Mouse (Mus musculus) kidney, adult 9 months (tissue): ENCODE data around the gene Narfl.
"Not testable (repeated sequence)": the region's sequence is repeated elsewhere in the genome, so short reads cannot be mapped to it uniquely, and the experiment has no call there.

ENCODE experiments used
- DNase-seq: peaks from one replicate; pipeline ENCODE4 v3.0.0; 2022

Narfl gene

DNA sequence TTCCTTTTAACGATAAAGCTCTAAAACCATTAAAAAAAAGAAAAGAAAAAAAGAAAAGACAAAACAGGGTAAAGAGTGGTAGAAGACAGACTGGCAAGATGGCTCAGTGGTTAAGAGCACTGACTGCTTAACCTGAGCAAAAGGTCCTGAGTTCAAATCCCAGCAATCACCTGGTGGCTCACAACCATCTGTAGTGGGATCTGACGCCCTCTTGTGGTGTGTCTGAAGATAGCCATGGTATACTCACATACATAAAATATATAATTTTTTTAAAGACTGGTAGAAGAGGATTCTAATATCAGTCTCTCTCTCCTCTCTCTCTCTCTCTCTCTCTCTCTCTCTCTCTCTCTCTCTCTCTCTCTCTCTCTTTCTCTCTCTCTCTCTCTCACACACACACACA lies 33.9 kb downstream of the Narfl start:
- DNase-seq = not testable (repeated sequence)

- DNase-seq = no peak
These were observed 34.5 kb downstream of the Narfl start for GRCm38 (mm10) chr17:25808028-25808427.

DNA sequence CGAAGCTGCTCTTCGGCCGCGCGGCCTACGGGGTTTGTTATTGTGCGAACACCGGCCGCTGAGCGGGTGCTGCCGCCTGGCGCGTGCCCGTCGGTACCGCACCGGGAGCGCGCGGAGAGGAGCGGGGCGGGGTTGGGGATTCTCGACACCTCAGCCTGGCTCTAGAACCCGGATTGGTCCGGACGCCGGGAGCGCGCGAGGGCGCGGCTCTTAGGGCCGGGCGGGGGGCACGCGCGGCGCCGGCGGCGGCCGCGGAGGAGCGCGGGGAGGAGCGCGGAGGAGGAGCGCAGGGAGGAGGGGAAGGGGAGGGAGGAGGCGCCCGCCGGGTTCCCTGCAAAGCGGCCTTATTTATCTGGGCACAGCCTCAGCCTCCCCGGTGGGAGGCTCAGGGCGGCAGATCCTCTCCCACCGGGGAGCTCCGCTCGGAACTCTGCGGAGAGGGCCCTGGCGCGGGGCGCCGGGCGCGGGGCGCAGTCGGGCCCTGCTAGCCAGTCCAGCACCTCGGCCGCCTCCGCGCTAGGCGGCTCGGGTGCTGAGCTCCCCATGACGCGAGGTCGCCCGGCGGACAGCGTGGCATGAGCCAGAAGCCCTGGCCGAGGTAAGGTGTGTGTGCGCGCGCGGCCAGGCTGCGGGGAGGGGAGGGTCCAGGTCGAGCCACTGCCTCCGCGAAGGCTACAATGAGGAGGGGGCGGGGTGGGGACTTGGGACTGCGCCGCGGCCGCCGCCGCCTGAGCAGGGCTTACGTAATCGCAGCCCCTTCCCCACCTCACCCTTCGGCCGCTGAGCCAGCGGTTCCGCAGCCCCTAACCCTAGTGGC lies 35.4 kb downstream of the Narfl start, which contains the start of gene Fbxl16:
Gene Fbxl16, plus strand, starts transcription at position 297 of the 817 bp plus-strand sequence.
- DNase-seq = peak; percentile 64

DNA sequence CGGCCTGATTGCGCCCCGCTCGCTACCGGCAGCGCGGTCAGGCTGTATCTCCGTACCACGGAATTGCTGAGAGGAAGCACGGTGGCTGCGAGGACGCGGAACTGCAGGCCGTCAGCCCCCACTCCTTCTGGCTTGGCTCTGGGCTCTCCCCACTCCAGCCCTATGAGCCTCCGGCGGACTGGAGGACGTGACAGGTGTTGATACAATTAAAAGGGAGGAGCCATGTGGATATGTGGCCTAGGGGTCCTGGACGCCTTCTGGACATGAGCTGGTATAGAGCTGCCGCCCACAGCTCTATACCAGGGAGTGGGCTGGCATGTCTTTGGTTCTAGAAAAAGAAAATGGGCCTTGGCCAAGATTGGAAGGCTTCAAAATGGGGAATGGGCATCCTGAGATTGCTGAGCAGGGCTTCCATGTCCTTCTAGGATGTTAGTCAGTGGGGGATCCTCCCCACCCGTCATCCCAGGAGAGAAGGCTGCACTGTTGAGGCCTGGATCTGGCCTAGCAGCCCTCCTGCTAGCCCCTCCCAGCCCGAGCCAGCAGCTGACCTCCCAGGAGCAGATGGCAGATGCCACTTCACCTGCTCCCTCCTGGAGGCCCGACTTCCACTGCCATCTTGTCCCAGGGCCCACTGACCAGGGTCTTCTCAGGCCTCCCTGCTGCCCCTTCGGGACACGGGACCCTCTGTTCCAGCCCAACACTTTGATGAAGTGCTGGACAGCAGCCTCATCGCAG lies 36.2 kb downstream of the Narfl start:
- DNase-seq = no peak

GRCm38 (mm10) chr17:25810890-25811289 lies 37.3 kb downstream of the Narfl start:
- DNase-seq = no peak

GRCm38 (mm10) chr17:25813471-25813870 lies 39.9 kb downstream of the Narfl start:
- peak; percentile 85 for DNase-seq

DNA sequence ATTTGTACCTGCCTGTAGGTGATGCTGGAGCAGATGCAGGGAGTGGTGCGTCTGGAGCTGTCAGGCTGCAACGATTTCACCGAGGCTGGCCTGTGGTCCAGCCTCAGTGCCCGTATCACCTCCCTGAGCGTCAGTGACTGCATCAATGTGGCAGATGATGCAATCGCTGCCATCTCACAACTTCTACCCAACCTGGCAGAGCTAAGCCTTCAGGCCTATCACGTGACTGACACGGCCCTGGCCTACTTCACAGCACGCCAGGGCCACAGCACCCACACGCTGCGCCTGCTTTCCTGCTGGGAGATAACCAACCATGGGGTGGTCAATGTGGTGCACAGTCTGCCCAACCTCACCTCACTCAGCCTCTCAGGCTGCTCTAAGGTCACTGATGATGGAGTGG lies 44.1 kb downstream of the Narfl start:
- no peak for DNase-seq

DNA sequence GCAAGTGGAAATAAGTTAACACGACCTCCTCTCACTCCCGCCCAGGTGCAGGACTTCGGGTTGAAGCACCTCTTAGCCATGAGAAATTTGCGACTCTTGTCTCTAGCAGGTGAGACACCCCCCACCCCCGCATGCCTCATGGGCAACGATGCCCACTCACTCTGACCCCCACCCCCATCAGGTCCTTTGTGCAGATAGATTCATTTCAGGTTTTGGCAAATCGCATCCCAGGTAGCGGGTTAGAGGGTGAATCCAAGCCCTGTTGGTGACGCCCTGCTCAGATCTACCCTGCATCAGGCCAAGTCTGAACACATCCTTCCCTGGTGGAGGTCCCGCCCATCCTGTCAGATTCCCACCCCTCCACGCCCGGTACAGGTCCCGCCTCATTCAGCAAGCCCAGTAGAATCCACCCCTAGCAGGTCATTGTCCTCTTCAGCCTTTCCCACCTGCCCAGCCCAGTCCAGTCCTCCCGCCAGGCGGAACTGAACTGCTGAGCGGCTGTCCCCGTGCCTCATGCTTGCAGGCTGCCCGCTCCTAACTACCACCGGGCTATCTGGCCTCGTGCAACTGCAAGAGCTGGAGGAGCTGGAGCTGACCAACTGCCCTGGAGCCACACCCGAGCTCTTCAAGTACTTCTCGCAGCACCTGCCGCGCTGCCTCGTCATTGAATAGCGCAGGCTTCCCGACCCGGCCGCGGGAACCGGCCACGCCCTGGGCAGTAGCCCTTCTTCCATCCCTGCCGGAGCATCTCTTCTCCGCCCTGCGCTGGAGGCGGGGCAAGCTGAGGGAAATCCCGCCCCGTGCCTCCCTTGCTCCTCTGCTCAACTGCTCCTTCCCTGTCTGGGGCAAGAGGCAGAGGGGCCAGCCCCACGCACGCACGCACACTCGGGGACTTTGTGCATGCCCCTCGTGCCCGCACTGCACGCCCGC lies 45.5 kb downstream of the Narfl start:
- no peak for DNase-seq

GRCm38 (mm10) chr17:25823452-25823851 lies 49.9 kb downstream of the Narfl start, which contains the start of gene Wdr24:
TSS of gene Wdr24 (plus strand) at chr17:25823627.
- peak; percentile 86 for DNase-seq

- no peak for DNase-seq
These were observed 51.0 kb downstream of the Narfl start for GRCm38 (mm10) chr17:25824362-25825142.

- no peak for DNase-seq
These were observed 51.7 kb downstream of the Narfl start for GRCm38 (mm10) chr17:25825311-25825710.

DNA sequence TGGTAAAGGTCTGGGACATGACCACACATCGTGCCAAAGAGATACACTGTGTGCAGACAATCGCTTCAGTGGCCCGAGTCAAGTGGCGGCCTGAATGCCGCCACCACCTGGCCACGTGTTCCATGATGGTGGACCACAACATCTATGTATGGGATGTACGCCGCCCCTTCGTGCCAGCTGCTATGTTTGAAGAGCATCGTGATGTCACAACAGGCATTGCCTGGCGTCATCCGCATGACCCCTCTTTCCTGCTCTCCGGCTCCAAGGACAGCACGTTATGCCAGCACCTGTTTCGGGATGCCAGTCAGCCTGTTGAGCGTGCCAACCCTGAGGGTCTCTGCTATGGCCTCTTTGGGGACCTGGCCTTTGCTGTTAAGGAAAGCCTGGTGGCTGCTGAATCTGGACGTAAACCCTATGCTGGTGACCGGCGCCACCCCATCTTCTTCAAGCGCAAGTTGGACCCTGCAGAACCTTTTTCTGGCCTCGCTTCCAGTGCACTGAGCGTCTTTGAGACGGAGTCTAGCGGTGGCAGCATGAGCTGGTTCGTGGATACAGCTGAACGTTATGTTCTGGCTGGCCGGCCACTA lies 52.5 kb downstream of the Narfl start:
- no peak for DNase-seq

DNA sequence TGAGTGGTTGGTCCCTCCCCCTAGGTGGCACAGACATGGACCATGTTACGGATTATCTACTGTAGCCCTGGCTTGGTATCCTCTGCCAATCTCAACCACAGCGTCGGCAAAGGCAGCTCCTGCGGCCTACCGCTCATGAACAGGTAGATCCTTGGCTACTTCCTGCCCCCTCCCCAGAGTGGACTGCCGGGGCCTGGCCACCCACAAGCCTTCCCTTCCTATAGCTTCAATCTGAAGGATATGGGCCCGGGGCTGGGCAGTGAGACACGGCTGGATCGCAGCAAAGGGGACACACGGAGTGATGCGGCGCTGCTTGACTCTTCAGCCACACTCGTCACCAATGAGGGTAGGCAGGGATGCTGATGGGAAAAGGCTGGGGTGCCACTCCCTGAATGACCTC lies 53.4 kb downstream of the Narfl start:
- DNase-seq = no peak

- DNase-seq = no peak
These were observed 54.1 kb downstream of the Narfl start for GRCm38 (mm10) chr17:25827546-25828222.

DNA sequence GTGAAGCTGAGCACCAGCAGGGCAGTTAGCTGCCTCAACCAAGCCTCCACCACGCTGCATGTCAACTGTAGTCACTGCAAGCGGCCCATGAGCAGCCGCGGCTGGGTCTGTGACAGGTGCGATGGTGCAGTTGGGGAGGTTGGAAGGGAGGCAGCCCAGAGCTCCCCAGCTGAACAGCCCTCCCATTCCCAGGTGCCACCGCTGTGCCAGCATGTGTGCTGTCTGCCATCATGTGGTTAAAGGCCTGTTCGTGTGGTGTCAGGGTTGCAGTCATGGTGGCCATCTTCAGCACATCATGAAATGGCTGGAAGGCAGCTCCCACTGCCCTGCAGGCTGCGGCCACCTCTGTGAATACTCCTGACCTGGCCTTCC lies 54.6 kb downstream of the Narfl start:
- no peak for DNase-seq

DNA sequence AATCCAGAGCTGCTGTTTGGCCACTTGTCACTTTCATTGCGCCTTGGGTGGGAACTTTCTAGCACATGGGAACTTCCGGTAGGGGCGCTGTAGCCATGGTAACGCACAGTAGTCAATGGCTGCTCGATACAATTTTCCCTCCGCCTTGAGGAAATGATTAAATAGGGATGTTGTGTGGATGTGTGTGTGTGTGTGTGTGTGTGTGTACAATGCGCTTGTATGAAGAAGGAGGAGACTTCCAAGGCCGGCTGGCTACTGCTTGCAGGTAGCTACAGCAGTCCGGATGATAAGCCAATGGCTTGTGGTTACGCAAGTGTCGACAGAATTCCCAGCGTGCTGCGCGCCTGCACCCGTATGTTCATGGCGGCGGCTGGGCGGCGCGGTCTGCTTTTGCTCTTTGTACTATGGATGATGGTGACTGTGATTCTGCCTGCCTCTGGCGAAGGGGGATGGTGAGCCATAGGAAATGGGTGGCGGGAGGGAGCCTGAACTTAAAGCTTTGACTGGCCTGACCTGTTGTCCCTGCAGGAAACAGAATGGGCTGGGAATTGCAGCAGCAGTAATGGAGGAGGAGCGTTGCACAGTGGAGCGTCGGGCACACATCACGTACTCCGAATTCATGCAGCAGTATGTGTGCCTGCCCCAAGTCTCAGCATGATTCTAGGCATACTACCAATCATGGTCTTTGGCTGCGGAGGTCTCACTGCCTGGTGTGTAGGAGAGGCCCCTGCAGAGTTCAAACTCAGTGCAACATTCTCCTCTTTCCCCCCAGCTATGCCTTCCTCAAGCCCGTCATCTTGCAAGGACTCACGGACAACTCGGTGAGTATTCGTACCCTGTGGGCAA lies 55.4 kb downstream of the Narfl start, which contains the start of gene Jmjd8:
Gene Jmjd8, plus strand, starts transcription at position 156 of the 846 bp plus-strand sequence.
- peak; percentile 86 for DNase-seq

- no peak for DNase-seq
These were observed 56.0 kb downstream of the Narfl start for GRCm38 (mm10) chr17:25829558-25830017.

DNA sequence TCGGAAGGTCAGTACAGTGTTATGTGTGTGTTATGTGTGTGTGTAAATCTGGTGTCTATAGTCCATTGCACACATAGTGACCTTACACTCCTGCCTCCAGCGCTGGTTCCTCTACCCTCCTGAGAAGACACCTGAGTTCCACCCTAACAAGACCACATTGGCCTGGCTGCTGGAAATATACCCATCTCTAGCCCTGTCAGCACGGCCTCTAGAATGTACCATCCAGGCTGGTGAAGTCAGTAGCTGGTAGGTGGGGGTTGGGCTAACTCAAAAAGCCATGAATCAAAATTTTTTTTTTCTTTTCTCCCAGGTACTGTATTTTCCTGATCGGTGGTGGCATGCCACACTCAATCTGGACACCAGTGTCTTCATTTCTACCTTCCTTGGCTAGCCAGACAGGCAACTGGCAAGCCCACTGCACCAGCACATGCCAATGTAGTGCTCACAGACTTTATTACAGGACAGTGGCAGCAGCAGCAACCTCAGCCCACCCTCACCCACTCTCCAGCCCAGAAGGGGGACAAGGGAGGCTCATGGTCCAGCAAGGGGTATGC lies 56.7 kb downstream of the Narfl start:
- DNase-seq = no peak

GRCm38 (mm10) chr17:25830806-25831431 lies 57.3 kb downstream of the Narfl start:
- DNase-seq = no peak
